Mouse (Mus musculus) testis, postnatal 14 days (tissue): ENCODE measurements around the gene C9.

Experiments
- DNase-seq: peaks from one replicate; pipeline ENCODE4 v3.0.0; 2021; ENCODE audit warnings: low spot score

The C9 gene

DNA sequence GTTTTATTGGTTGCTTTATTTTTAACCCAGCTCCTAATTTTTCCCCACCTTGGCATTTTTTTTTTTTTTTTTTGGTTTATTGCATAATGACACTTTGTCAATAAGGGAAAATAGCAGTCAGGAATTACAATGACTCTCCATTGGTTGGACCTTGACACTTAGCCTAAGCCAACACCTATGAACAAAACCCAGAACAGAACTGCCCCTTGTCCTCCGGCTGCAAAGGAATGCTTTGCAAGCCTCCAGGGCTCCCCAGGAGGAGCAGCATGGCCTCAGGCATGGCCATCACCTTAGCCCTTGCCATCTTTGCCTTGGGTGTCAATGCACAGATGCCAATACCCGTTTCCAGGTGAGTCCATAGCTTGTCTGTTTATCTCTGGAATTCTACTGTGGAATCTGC is at the start of gene C9:
Gene C9 (plus strand): TSS at position 193 of the 400 bp plus-strand sequence.
- no peak for DNase-seq

DNA sequence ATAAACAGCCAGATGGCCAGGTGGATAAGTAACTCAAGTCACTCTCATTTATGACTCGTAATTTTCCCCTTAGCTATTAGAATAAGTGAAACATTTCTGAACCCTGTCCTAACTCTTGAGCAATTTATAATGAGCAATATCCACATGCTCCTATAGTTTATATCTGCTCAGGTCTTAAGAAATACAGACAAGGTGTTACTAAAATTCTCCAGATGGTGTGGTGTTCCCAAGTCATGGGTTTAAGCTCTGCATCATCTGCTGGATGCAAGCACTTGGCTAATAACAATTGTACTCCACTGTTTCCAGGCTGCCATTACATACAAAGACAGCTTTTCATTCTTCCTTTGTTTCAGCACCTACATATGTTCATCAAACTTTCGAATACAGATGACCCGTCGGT is 46.9 kb upstream of the C9 start:
- DNase-seq, result no peak

DNA sequence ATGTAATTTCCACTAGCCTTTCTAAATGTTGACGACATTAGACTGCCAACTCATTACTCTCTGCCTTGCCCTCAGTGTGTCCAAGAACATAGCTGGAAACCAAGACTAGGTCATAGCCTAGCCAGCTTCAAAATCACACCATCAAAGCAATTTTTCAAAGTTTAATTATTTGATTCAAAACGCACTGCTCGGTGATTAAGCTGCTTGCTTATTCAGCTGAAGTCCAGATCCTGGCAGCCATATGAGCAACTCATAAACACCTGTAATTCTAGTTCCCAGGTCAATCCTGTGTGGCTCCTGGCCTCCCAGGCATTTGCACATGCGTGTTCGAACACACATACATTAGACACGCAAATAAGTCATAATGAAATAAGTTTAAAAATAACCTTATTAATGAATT is 46.2 kb upstream of the C9 start:
- no peak for DNase-seq

DNA sequence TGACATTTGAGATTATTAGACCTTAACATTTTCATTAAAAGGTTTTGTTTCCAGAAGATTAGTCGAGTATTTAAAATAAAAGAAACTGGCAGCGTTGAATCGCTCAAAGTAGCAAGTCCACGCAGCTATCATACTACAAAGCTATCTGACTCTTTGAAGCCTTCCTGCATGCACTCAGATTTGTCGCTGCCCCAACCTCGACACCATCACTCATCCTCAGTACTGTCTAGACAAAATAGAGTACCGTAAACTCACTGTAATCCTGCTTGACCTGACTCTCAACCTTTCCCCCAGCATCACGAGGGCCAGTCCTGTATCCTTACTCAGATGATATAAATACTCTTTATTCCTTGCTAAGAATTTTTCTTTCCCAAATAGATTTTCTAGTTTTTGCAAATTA is 45.0 kb upstream of the C9 start:
- no peak for DNase-seq

DNA sequence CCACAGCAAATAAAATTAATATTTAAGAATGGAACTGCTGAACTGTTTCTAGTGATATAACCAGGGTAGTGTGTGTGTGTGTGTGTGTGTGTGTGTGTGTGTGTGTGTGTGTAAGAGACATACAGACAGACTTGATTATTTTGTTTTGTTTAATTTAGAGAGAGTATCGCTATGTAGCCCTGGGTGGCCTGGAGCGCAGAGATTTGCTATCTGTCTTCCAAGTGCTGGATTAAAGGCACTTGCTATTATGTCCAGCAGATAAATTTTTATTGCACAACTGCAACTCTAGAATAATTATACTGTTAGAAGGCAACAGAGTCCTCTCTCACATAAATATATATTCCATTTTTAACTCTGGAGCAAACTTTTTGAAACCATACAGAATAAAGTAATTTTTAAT is 42.7 kb upstream of the C9 start:
- no peak for DNase-seq

DNA sequence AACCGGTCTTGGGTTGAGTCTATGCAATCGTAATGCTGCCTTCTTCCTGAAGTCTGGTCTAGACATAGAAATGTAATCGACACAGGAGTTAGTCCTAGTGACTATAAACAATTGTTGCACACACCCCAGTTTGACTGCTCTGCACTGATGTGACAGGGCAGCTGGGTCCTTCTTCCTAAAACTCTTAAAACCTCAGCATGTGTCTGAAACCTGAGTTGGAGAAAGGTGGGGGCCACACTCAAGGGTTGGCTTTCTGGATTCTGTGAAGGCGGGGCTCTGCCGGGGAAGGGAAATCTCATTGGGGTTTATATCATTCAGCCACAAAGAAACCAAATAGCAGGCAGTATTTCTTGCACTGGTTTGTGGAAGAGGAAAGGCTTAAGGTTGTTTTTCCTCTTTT is 41.0 kb upstream of the C9 start:
- no peak for DNase-seq

DNA sequence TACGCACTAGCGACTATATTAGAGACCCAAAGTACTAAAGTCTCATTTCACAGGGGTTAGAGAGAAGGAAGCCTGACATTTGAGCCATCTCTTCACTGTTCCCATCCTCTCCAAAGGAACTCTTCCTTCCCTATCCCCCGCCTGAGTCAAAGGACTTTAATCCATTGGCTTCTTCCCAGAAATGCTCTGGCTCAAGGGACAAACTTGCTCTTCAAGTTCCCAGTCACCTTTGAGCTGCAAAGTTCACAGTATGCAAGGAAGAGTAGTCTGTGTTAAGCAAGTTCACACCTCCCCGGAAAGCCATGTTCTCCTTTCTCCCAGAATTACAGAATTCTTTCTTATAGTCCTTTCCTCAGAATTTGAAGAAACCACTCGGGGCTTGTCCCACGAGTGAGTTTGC is 38.4 kb upstream of the C9 start:
- DNase-seq, result no peak

DNA sequence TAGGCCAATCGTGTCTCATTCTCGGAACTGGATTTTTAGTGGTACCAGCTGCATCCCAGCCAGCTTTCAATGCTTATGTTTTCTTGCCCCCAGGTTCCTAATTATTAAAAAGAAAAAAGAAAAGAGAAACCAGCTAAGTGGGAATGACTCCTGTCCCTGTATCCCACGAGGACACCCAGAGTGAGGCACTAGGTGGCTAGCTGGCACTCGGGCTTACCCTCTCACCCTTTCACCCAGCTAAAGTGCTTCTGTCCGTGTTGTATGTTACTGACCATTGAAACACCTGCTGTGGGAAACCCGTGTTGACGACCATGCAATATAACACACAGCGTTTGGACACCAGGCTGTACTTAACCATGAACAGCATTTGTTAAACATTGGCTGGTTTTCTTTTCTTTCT is 36.1 kb upstream of the C9 start:
- no peak for DNase-seq

DNA sequence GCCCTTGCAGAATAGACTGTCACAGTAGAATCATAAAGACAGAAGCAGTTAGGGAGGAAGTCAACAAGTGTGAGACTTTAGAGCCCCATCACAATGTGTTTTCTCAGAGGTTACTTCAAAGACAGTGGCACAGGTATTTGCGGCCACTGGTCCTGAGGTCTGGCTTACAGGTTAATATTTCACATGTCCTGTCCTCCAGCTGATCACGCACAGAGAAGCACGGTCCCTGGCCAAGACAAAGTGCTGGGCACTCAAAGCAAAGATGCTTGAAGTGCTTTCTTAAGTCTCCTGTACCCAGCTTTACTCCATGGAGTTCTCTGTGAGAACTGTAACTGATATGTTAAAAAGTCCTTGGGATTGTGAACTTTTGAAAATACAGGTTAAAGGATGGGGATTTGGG is 35.0 kb upstream of the C9 start:
- no peak for DNase-seq

DNA sequence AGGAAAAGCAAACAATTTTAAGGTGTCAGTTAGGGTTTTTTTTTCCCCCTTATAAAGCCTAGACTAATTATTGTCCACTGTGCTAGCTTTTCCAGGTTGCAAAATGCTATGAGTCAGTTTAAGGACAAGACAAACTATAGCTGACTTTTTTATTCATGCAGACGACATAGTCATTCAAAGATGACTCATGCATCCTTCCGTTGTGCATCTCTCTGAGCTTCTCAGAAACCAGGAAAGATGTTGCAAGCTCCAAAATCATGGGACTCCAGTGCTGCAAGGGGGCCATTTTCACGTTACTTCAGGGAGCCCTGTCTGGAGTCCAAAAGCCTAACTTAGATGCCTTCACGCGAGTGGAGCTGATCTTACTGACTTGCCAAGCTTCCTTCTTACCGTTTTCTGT is 33.8 kb upstream of the C9 start:
- DNase-seq, result no peak

DNA sequence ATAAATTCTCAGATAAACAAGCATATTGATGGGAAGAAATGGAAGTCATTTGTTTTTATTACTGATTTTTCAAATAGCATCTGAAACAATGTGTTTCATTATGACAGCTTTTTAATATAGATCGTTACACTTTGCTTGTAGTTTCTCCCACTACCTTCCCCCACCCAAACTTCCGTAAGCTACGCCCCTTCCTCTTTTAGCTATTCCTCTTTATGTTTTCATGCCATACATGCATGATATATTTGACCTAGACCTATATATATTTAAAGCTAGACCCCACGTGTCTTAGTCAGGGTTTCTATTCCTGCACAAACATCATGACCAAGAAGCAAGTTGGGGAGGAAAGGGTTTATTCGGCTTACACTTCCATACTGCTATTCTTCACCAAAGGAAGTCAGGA is 29.8 kb upstream of the C9 start:
- DNase-seq, result no peak

DNA sequence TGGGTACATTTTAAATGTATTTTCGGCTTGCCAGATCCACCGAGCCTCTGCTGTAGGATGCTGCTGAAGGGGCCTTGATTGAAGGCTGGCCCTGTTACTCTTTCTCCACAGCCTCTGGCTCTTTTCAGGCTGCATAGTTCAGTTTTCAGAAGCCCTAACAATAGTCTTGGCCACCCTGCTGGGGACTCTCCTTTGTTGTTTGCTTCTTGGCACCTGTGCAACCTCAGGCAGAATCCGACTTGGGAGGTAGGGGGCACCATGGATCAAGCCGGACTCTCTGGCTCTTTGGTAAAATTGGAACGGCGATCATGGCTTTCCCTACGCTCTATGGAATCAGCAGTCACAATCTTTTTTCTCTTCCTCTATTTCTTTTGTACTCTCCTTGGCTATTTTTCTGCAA is 13.3 kb upstream of the C9 start:
- DNase-seq, result no peak

DNA sequence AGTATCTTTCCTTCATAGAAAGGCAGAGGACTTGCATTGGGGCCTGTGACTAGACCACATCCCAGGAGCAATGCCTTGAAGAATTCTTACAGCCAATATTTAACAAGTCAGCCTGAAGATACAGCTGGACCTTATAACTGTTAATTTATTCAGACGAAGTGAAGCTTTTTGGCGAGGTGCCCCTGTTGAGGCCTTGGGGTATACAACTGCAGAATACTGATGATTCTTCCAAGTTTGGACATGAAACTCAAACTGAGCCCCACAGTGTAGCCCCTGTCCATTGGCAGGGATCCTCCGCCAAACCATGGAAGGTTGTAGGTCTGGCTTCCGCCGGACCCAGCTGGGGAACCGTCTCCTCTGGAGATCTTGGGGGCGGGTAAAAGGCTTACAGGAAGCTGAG is 12.7 kb upstream of the C9 start:
- DNase-seq, result no peak

DNA sequence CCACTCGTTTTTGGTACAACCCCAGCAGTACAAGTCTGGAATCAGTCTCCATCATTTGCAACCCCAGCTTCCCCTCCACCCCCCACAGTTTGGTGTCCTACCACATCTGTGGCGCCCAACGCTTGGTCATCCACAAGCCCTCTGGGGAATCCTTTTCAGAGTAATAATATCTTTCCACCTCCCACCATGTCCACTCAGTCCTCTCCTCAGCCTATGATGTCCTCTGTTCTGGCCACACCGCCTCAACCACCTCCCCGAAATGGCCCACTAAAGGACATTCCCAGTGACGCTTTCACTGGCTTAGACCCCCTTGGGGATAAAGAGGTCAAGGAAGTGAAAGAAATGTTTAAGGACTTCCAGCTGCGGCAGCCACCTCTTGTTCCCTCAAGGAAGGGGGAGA is 9.8 kb upstream of the C9 start:
- DNase-seq, result no peak

DNA sequence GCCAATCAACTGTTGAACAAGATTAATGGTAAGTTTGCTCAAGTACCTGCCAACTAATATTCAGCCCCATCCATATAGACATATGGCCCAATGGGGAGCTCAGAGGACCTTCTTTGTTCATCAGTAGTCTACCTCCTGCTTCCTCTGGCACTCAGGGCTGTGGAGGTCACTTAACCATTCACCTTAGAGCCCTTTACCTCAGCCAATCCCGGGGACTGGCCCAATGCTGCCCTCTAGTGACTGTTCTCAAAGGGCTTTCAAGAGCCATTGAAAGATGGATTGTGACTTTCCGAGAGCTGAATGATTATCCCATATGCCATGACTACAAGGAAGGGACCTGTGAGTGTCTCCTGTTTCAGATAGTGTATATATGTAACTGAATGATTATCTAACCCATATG is 9.4 kb upstream of the C9 start:
- no peak for DNase-seq

DNA sequence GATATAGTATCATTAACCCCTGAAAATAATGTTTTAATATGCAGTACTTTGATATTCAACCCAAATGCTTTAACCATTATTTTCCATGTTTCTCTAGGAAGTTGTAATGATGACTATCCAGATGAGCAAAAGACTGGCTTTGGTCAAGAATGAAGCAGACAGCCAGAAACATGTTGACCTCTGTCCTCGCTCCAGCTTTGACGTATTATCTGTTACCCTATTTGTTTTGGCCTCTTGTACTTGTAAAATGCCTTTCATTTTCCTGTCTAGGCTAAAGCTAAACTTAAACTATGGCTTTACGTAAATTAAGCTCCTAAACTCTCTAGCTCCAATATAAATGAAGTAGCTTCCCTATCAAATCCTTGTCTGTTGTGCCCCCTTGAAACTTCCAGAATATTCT is 6.4 kb upstream of the C9 start:
- DNase-seq, result no peak

DNA sequence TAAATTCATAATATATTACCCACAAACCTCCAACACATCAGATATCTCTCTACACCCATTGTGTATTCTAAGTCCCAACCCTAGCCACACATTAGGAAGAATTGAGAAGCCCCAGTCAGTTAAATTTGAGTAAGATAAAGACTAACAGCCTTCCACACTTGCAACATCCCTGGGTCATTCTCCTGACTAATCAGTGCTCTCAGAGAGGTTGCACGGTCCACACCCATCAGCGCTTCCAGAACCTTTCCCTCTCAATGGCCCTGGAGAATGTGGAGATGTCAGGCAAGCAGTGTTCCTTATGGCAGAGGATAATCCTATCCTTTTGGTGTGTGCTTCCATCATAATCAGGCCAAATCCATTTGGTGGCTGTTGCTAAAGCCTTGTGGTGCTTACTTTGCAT is 675 bp upstream of the C9 start:
- DNase-seq, result no peak

DNA sequence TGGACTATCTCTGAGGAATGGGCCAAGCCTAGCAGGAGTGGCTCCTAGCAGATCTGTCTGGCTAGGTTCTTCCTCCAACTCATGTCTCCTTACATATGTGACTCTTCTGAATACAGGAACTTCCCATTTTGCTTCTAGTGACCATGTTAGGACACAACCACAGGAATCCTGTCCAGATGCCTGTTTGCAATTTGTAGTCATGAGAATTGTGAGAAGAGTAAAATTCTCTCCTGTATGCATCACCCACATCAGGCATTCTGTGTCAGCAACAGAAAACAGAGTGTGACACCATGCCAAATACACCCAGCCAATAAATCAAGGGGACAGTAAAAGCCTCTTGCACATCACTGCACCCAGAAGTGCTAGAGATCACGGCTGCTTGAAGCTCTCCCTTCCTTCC is 1.1 kb downstream of the C9 start:
- no peak for DNase-seq

DNA sequence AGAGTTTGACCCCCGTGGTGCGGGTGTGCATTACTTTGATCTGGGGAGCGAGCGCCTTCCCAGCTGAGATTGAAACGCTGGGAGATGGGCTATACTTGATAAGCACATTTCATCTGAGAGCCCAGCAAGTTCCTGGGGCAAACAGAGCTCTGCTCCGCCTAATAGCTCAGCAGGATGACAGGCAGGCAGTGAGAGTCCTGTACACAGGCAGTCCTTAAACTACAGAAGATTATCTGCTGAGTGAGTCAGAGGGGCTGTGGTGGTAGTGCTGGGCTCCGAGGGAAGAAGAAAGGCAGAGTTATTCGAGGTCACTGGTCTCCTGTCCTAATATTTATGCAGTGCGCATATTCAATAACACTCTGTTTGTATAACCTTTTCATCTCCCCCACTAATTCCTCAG is 3.8 kb downstream of the C9 start:
- DNase-seq, result no peak

DNA sequence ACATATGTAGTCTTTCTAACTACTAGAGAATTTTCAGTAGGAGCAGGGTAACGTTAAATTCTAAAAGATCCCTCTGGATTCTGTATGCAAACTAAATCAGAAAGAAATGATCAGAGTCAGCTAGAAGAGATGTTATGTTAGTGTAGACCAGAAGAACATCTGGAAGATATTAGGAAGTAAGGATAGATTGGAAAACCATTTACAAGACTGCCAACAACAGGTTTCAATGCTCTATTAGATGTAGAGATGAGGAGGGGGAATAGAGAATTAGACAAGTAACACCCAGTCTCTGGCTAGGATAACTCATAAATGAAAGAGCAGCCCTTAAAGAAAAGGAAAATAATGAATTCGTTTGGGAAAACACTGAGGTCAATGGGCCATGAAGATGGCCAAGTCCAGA is 9.3 kb downstream of the C9 start:
- DNase-seq, result no peak

DNA sequence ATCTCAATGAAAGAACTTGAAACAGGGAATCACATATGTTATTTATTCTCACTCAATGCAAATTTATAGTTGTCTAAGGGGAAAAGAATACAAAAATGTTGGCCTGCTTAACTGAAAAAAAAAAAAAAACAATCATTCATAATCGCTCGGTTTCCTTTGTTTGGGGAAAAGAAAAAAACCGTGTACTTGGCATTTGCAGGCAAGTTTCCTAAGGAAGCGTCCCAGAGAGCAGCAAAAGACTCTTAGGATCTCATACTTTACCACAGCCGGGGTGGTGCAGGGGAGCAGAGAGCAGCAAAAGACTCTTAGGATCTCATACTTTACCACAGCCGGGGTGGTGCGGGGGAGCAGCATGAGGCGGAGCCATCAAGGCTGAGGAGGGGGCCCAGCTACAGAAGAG is 16.3 kb downstream of the C9 start:
- no peak for DNase-seq

DNA sequence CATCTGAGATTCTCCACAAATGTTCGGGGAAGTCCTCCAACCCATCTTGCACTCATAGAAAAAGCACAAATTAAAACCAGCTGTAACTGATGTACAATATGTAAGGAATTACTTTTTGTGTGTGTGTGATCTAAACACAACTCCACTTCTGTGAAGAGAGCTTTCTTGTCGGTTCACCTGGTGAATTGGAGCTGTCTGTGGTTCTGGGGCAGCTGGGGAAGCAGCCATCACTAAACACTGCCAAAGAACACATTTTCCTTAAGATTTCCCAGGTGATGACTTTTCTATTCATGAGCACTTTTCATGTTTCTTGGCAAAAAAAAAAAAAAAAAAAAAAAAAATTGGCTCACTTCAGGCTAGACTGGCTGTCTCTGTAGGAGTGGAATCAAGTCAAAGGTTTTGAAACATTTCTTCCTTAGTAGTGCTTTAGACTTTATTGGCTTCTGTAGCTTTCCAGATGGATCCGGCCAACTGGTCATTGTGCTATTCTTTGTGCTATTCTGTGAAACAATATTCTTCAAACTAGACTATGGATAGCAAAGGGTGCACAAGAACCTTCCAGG is 18.3 kb downstream of the C9 start:
- no peak for DNase-seq

DNA sequence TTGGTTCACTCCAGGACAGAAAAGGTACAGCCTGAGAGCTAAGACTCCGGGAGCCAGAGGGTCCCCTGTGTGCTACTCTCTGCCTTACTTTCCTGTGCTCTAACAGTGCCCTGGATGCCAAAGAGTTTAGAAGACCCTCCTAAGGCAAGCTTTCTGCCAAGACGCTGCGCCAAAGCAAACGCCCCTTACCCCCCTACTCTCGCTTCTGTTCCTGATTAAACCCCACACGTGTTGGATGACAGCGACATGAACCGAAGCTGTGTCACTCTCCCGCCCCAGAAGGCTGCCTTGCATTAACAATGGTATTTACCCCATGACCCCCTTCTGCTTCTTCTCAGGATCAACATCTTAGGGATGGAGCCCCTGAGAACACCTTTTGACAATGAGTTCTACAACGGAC is 21.9 kb downstream of the C9 start:
- no peak for DNase-seq

DNA sequence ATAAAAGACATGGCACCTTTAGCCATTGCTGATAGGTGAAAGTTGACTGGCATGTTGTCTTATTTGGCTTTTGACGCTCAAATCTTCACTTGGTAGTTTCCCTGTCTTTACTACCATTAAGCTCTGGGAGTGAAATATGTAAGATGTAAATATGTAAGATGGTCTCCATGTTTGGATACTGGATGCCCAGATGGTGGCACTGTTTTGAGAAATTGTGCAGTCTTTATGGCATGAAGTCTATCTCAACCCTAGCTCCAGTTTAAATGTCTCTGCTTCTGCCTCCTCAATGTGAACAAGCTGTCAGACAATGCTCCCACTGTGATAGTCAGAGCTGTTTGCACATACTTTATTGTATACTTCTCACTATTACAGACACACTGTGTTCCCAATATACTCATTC is 23.7 kb downstream of the C9 start:
- no peak for DNase-seq

DNA sequence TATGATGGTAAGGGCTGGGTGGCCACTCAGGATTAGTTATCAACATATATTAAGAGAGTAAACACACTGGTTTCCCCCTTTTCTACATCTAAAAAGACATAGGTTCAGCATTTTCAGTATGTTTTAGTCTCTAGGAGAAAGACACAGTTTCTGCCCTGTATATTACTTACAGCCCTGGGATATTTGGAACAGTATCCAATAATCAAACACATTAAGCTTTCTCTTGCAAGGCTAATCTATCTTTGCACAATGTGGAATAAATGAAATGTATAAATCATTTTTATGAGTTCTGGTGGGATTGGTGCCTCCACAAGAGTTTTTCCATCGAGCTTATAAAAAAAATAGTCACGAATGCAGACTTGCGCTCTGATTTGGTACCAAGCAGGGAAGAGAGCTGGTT is 24.3 kb downstream of the C9 start:
- no peak for DNase-seq
